9 mouse cellular contexts compared by ENCODE assay signal in the genomic region with DNA sequence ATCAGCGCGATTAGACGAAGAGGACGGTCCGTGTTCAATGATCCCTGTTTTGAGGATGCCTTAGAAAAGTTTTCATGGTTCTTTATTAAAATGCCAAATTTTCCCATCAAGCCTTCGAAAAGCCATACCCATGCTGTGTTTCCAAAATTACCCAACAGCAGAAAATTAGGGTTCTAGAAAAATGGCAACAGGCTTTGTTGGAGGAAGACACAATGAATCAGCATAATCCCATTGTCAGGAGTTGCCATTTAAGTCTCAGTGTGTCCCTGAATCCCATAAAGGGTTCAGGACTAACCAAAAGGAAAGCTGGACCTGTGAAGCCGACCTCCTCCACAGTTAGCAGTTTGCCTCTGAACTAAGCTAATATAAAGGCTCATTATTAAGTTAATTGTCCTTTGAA.
DNase-seq lines count a peak whose midpoint lies in the region; ATAC-seq and TF ChIP-seq lines count a peak whose summit lies in the region.
"Had no signal": no experiment of that assay in that cellular context is flagged by ENCODE, and none has a peak within 500 bp of the region (broad histone marks: within the 10 kb centered on the region; RNA-seq: fewer than 3 reads in every experiment).

No protein-coding gene starts in this region.

- H3K27ac ChIP-seq in liver, embryonic 11.5 days (ENCODE audit: low read depth, low read length): no peak overlapping the region
- H3K27ac ChIP-seq in forebrain, embryonic 10.5 days: peak overlapping the region; percentile 87
- no peak overlapping the region for H3K27ac ChIP-seq in intestine, postnatal 0 days (ENCODE audit: low read depth, low read length)
- H3K27ac ChIP-seq in olfactory bulb, adult 2 months (ENCODE audit: insufficient read depth, low read depth, low read length): no peak overlapping the region

- no peaks in the 10 kb centered on the region for H3K9me3 ChIP-seq in liver, embryonic 11.5 days (ENCODE audit: control insufficient read depth, low read length)
- no peaks in the 10 kb centered on the region for H3K9me3 ChIP-seq in forebrain, embryonic 10.5 days
- no peaks in the 10 kb centered on the region for H3K9me3 ChIP-seq in intestine, postnatal 0 days (ENCODE audit: control insufficient read depth)

- H3K4me1 ChIP-seq in liver, embryonic 11.5 days (replicated peaks; ENCODE audit: control insufficient read depth, insufficient read depth, low read length): no peaks in the 10 kb centered on the region
- peaks cover 89% of the 10 kb centered on the region for H3K4me1 ChIP-seq in forebrain, embryonic 10.5 days
- no peaks in the 10 kb centered on the region for H3K4me1 ChIP-seq in intestine, postnatal 0 days (replicated peaks; ENCODE audit: control insufficient read depth, insufficient read depth, low read length)
- H3K4me1 ChIP-seq in olfactory bulb, adult 2 months (ENCODE audit: control insufficient read depth, insufficient read depth, low read length): peaks cover 4% of the 10 kb centered on the region; the same call in 1 of the 2 replicates

- H3K4me3 ChIP-seq in liver, embryonic 11.5 days (ENCODE audit: low read depth, low read length): no peak overlapping the region
- H3K4me3 ChIP-seq in forebrain, embryonic 10.5 days: peak overlapping the region; percentile 48
- peak overlapping the region; percentile 16; the same call in 1 of the 2 replicates for H3K4me3 ChIP-seq in intestine, postnatal 0 days (ENCODE audit: low read depth, low read length)
- peak overlapping the region; percentile 8; the same call in 1 of the 2 replicates for H3K4me3 ChIP-seq in olfactory bulb, adult 2 months (ENCODE audit: insufficient read depth, low read depth, low read length)

- no peak for TF ChIP-seq POLR2A in olfactory bulb, adult 2 months (IDR thresholded peaks at IDR 0.05; ENCODE audit: insufficient read depth, low read depth, low read length)

- no peaks in the 10 kb centered on the region; the same call in 1 of the 2 replicates for H3K27me3 ChIP-seq in liver, embryonic 11.5 days (replicated peaks; ENCODE audit: control insufficient read depth, insufficient read depth, low read length)
- peaks cover 87% of the 10 kb centered on the region for H3K27me3 ChIP-seq in forebrain, embryonic 10.5 days (ENCODE audit: poor library complexity, severe bottlenecking)
- no peaks in the 10 kb centered on the region for H3K27me3 ChIP-seq in intestine, postnatal 0 days (replicated peaks; ENCODE audit: control insufficient read depth, insufficient read depth, low read length)

- H3K9ac ChIP-seq in liver, embryonic 11.5 days (ENCODE audit: low read depth, low read length): no peak overlapping the region
- H3K9ac ChIP-seq in intestine, postnatal 0 days (ENCODE audit: low read depth, low read length): no peak overlapping the region

- H3K36me3 ChIP-seq in liver, embryonic 11.5 days (ENCODE audit: control insufficient read depth, insufficient read depth, low read length): no peaks in the 10 kb centered on the region
- H3K36me3 ChIP-seq in forebrain, embryonic 10.5 days (replicated peaks): no peaks in the 10 kb centered on the region
- H3K36me3 ChIP-seq in intestine, postnatal 0 days (ENCODE audit: control insufficient read depth, insufficient read depth): no peaks in the 10 kb centered on the region
- H3K36me3 ChIP-seq: G1E had no signal

- peak overlapping the region; percentile 64 for H3K4me2 ChIP-seq in liver, embryonic 11.5 days
- H3K4me2 ChIP-seq in intestine, postnatal 0 days (replicated peaks; ENCODE audit: low read depth): peak overlapping the region; percentile 50

- WGBS in liver, embryonic 11.5 days: 50% methylated on average over 7 of the region's 7 CpGs
- WGBS in forebrain, embryonic 10.5 days: 12% methylated on average over 7 of the region's 7 CpGs
- 60% methylated on average over 7 of the region's 7 CpGs for WGBS in intestine, postnatal 0 days
- 16% methylated on average over 7 of the region's 7 CpGs for WGBS in olfactory bulb, adult 2 months

- ATAC-seq in liver, embryonic 11.5 days (replicated peaks; ENCODE audit: low FRiP score): no peak
- no peak for ATAC-seq in intestine, postnatal 0 days

- TF ChIP-seq CTCF in intestine, postnatal 0 days (IDR thresholded peaks at IDR 0.05; ENCODE audit: low read depth): no peak
- no peak for TF ChIP-seq CTCF in olfactory bulb, adult 2 months (IDR thresholded peaks at IDR 0.05; ENCODE audit: insufficient read depth, low read depth, low read length)

- DNase-seq in liver, embryonic 11.5 days (ENCODE audit: low spot score): no peak
- no peak for DNase-seq in liver
- no peak for DNase-seq in forebrain, embryonic 10.5 days (ENCODE audit: extremely low spot score, low spot score)
- DNase-seq in thymus, postnatal 36 days: no peak
- no peak for DNase-seq in natural killer cell, adult 2 months (ENCODE audit: low spot score in 2 of 2)
- DNase-seq: lung, postnatal 36 days had no signal
